Mouse (Mus musculus) naive thymus-derived CD4-positive, alpha-beta T cell, adult 2 months (primary cell): ENCODE measurements around the gene Timm22.
A peak's percentile ranks its signal among the peaks of the same experiment; 100 is the strongest.

ENCODE experiments used
- DNase-seq: peaks from one replicate; pipeline ENCODE4 v3.0.0-alpha.2; 2011; ENCODE audit warnings: low read depth

Timm22 gene

GRCm38 (mm10) chr11:76406702-76407583, at the start of gene Timm22:
Timm22 (plus strand) TSS chr11:76406952.
- peak; percentile 100 for DNase-seq

DNA sequence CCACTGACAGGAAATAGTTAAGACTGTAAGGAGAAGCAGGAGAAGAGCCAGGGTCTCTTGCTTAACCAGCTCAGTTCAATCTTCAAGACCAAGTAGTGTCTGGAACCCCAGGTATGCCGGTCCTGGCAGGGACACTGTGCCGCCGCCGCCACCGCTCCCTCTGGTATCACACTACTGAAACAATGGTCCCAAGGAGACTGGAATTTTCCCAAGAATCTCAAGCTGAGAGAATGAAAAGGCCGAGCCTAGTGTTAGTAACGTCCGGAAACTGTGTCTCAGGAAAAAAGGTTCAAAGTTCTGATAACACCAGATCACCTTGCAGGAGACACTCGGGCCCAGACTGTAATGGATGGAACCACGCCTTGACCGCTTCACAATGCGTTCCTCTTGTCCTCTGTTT, 49.3 kb upstream of the Timm22 start:
- DNase-seq = no peak

- no peak for DNase-seq
These were observed 48.0 kb upstream of the Timm22 start for GRCm38 (mm10) chr11:76358628-76359320.

DNA sequence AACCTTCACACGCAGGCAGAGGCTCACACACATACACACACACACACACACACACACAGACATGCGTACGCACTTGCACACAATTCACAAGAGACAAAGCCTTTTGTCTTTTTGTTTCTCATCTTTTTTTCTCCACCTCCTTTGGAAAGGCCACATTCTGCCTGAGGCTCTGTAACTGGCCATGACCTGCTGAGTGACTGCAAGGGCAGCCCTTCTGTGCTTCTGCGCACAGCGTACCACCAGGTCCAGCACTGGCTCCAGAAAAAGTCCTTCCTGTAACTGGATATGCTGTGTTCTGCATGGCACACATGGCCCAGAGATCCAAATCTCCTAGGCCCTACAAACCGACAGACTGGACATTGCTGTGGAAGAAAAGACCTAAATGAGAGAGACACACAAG, 46.5 kb upstream of the Timm22 start:
- DNase-seq = no peak

- no peak for DNase-seq
These were observed 45.3 kb upstream of the Timm22 start for GRCm38 (mm10) chr11:76361422-76361821.

- no peak for DNase-seq
These were observed 43.6 kb upstream of the Timm22 start for GRCm38 (mm10) chr11:76363178-76363577.

GRCm38 (mm10) chr11:76363636-76364035, 43.1 kb upstream of the Timm22 start:
- no peak for DNase-seq

GRCm38 (mm10) chr11:76364038-76364437, 42.7 kb upstream of the Timm22 start:
- no peak for DNase-seq

DNA sequence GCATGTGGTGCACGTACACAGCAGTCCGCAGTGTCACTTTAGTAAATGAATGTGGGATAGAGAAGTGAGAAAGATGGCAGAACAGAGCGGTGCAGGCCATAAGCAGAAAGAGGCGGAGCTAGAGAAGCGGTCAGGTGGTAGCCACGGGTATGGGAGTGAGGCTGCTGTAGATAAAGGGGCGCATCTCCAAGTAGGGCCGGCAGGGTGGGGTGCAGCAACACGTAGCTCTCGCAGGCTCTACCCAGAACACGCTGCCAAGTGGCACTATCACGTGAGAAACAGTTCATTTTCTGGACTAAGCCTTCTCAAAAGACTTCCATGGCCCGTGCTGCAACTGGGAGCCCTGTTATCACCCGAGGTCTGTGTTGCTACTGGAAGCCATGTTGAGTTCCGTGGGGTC, 40.0 kb upstream of the Timm22 start:
- no peak for DNase-seq

- no peak for DNase-seq
These were observed 36.3 kb upstream of the Timm22 start for GRCm38 (mm10) chr11:76370491-76370890.

DNA sequence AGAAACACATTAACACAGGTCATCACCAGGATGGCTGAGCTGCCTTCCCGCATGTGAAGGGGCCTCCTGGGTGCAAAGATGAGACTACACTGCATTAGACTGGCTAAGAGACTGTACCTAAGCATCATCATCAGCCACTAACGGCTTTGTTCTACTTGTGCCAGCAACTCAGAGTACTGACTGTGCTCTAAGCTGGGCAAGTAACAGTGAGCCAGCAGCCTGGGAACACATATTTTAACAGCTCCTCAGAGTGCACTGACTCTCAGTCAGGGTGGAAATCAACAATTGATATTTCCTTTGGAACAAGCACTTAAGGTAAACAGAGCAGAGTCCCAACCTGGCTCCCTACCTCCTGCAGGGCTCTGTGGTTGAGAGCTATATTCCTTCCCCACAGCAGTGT, 34.6 kb upstream of the Timm22 start:
- no peak for DNase-seq

- DNase-seq = no peak
These were observed 34.2 kb upstream of the Timm22 start for GRCm38 (mm10) chr11:76372534-76372933.

DNA sequence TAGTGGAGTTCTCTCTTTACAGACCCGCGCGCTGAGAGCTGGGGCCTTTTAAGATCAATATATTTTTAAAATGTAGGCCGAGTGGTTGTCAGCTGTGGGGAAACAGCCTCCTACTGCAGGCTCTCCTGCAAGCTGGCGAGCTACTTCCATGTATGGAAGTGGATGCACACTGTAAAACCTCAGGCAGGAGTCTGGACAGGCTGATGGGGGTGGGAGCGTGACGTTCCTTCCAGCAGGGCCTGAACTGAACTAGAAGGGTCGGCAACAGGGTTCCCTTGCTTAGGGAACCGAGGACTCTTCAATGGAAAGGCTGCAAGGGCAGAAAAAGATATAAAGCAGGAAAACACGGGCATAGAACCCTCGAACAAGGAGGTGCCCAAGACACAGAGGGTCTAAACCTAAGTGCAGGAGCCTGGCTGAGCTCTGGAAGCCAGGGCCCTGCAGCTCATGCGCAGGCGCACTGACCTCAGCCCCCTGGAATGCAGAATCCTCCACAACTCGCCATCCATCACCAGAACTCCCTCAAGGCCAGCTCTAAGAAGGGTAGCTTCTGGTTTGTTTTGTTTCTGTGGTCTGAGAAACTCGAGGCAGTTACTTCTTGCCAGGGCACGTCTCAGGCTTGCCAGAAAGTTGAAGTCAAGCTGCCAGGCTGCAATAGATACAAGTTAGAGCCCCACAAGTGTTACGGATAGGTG, 32.1 kb upstream of the Timm22 start:
- no peak for DNase-seq

- DNase-seq = no peak
These were observed 30.3 kb upstream of the Timm22 start for GRCm38 (mm10) chr11:76376425-76376824.

DNA sequence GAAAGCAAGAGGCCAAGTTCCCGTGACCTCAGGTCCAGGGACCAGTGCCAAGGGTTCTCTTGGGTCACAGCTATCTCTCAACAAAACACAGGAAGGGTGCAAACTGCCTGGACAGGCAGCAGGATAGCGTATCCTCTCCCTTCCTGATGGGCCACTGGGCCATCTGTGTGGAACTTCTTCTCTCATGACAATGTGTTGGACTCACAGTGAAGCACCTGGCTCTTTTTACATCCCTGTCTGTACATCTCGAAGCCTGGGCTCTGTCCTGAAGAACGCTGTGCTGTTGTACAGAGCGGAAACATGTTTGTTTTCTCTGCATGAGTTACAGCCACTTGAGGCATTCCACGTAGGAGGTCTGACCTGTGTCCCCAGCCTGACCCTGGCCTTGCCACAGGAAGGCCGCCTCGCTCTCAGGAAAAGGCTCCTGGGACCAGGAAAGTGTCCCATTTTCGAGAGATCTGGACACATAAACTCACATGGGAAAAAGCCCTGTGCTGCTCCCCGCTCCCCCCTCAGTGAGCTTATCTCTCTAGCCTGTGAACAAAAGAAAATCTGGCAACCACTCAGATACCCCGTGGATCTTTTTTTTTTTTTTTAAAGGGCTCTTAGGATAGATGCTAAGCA, 26.7 kb upstream of the Timm22 start:
- no peak for DNase-seq

GRCm38 (mm10) chr11:76381201-76381885, 25.4 kb upstream of the Timm22 start:
- DNase-seq = no peak

- no peak for DNase-seq
These were observed 23.9 kb upstream of the Timm22 start for GRCm38 (mm10) chr11:76382711-76383324.

DNA sequence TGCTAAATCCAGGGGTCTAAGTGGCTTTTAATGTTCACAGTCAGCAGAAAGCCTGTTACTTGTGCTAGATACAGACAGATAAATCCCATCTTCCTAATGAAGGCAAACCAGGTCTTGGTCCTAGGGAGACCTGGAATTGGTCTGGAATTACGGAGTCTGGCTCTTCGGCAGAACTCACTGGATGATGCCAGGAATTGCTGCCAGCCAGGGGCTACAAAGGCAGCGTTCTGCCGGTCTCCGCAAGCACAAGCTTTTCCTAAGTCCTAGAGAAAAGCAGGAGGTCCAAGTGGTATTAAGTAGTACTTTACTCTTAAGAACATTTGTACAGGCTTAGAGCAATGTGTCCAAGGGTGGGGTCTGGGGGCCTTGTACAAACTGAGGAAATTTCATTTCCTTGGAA, 22.4 kb upstream of the Timm22 start:
- no peak for DNase-seq

- no peak for DNase-seq
These were observed 21.7 kb upstream of the Timm22 start for GRCm38 (mm10) chr11:76385017-76385416.

DNA sequence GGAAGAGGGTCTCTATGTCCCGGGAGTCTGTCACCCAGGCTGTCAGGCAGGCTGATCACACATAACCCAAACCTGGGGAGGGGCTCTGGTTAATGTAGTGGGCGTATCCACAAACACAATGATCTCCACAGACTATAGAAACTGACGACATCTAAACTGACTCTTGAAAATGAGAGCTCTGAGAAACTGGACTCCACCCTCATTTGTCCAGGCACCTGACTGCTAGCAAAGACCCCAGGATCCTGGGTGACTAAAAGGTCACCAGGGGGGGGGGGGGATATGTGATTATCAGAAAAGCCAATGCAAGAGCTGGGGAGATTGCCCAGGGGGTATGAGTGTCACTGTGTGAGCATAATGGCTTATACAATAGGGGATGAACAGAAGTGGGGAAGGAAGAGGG, 21.0 kb upstream of the Timm22 start:
- no peak for DNase-seq

DNA sequence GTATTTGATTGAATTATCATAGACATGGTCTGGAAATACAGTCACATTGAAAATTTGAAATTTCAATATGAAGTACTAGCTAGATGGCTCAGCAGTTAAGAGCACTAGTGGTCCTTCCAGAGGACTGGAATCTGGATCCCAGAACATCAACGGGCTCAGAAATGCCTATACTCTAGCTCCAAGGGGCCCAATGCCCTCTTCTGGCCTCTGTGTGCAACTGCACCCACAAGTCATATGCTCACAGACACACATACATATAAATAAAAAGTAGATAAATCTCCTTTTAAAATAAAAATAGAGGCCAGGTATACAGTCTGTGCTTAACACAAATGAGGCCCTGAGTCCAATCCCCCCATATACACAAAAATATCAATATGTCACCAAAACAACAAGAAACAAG, 19.7 kb upstream of the Timm22 start:
- DNase-seq = no peak
